9 mouse cellular contexts compared by ENCODE assay signal in genomic region chr8:115158721-115159111, GRCm38 (mm10).
DNase-seq lines count a peak whose midpoint lies in the region; ATAC-seq lines count a peak whose summit lies in the region.
"Had no signal": no experiment of that assay in that cellular context is flagged by ENCODE, and none has a peak within 500 bp of the region (broad histone marks: within the 10 kb centered on the region; RNA-seq: fewer than 3 reads in every experiment).

No protein-coding gene starts in this region.

- peak overlapping the region; percentile 78 for H3K4me2 ChIP-seq in heart, embryonic 13.5 days
- peak overlapping the region; percentile 46 for H3K4me2 ChIP-seq in forebrain, embryonic 15.5 days (replicated peaks)
- peak overlapping the region; percentile 49 for H3K4me2 ChIP-seq in limb, embryonic 15.5 days
- H3K4me2 ChIP-seq in stomach, embryonic 14.5 days (replicated peaks; ENCODE audit: low read depth, low read length) = peak overlapping the region; percentile 50

- no peak overlapping the region for H3K27ac ChIP-seq in heart, embryonic 13.5 days (replicated peaks)
- H3K27ac ChIP-seq in forebrain, embryonic 15.5 days (replicated peaks) = peak overlapping the region; percentile 57
- peak overlapping the region; percentile 73 for H3K27ac ChIP-seq in limb, embryonic 15.5 days
- peak overlapping the region; percentile 35; the same call in 1 of the 2 replicates for H3K27ac ChIP-seq in stomach, embryonic 14.5 days (ENCODE audit: low read length)

- ATAC-seq in heart, embryonic 13.5 days (ENCODE audit: extremely low read depth, insufficient number of reproducible peaks, low FRiP score, low TSS enrichment) = no peak
- peak; percentile 51; the same call in 1 of the 2 replicates for ATAC-seq in forebrain, embryonic 15.5 days (replicated peaks)
- peak; percentile 57; the same call in 1 of the 2 replicates for ATAC-seq in limb, embryonic 15.5 days (ENCODE audit: insufficient number of reproducible peaks, low FRiP score, low TSS enrichment, low read depth)
- no peak; the same call in 1 of the 2 replicates for ATAC-seq in stomach, embryonic 14.5 days (ENCODE audit: insufficient number of reproducible peaks, insufficient read depth, low FRiP score, low read depth)

- H3K4me3 ChIP-seq in heart, embryonic 13.5 days = peak overlapping the region; percentile 53
- H3K4me3 ChIP-seq in forebrain, embryonic 15.5 days = 0 out of 2 replicates have a peak overlapping the region, but pooled peaks have one; percentile 21
- peak overlapping the region; percentile 25 for H3K4me3 ChIP-seq in limb, embryonic 15.5 days
- peak overlapping the region; percentile 22; the same call in 1 of the 2 replicates for H3K4me3 ChIP-seq in stomach, embryonic 14.5 days (ENCODE audit: low read depth, low read length)

- H3K27me3 ChIP-seq in heart, embryonic 13.5 days (replicated peaks) = peaks cover 17% of the 10 kb centered on the region
- H3K27me3 ChIP-seq in forebrain, embryonic 15.5 days = peaks cover 52% of the 10 kb centered on the region
- H3K27me3 ChIP-seq in limb, embryonic 15.5 days = peaks cover 42% of the 10 kb centered on the region
- H3K27me3 ChIP-seq in stomach, embryonic 14.5 days (ENCODE audit: control insufficient read depth, insufficient read depth, low read length) = no peaks in the 10 kb centered on the region

- no peaks in the 10 kb centered on the region for H3K36me3 ChIP-seq in heart, embryonic 13.5 days
- no peaks in the 10 kb centered on the region for H3K36me3 ChIP-seq in forebrain, embryonic 15.5 days
- H3K36me3 ChIP-seq in limb, embryonic 15.5 days = no peaks in the 10 kb centered on the region
- H3K36me3 ChIP-seq in stomach, embryonic 14.5 days (ENCODE audit: control insufficient read depth, insufficient read depth, low read length) = no peaks in the 10 kb centered on the region
- H3K36me3 ChIP-seq: G1E had no signal

- peak overlapping the region; percentile 76 for H3K9ac ChIP-seq in heart, embryonic 13.5 days
- no peak overlapping the region for H3K9ac ChIP-seq in forebrain, embryonic 15.5 days (replicated peaks)
- H3K9ac ChIP-seq in limb, embryonic 15.5 days = no peak overlapping the region
- no peak overlapping the region for H3K9ac ChIP-seq in stomach, embryonic 14.5 days (replicated peaks; ENCODE audit: low read depth, low read length)

- peaks cover 42% of the 10 kb centered on the region for H3K4me1 ChIP-seq in heart, embryonic 13.5 days
- peaks cover 43% of the 10 kb centered on the region for H3K4me1 ChIP-seq in forebrain, embryonic 15.5 days
- peaks cover 51% of the 10 kb centered on the region for H3K4me1 ChIP-seq in limb, embryonic 15.5 days
- H3K4me1 ChIP-seq in stomach, embryonic 14.5 days (ENCODE audit: control insufficient read depth, insufficient read depth, low read length) = peaks cover 2% of the 10 kb centered on the region; the same call in 1 of the 2 replicates

- no peaks in the 10 kb centered on the region for H3K9me3 ChIP-seq in heart, embryonic 13.5 days
- no peaks in the 10 kb centered on the region for H3K9me3 ChIP-seq in forebrain, embryonic 15.5 days
- H3K9me3 ChIP-seq in limb, embryonic 15.5 days = no peaks in the 10 kb centered on the region
- no peaks in the 10 kb centered on the region for H3K9me3 ChIP-seq in stomach, embryonic 14.5 days (ENCODE audit: control insufficient read depth, low read depth, low read length)

- 18% methylated on average over 8 of the region's 8 CpGs for WGBS in heart, embryonic 13.5 days
- 3% methylated on average over 8 of the region's 8 CpGs for WGBS in forebrain, embryonic 15.5 days
- 2% methylated on average over 8 of the region's 8 CpGs for WGBS in limb, embryonic 15.5 days
- 6% methylated on average over 8 of the region's 8 CpGs for WGBS in stomach, embryonic 14.5 days

- DNase-seq in heart, adult 8-10 months (ENCODE audit: low spot score) = no peak
- DNase-seq in cerebellum, adult 9-10 months = peak; percentile 57
- DNase-seq in thymus, postnatal 0 days (ENCODE audit: low spot score) = no peak
- DNase-seq in layer of hippocampus, adult 11-12 months (ENCODE audit: low spot score) = no peak

Comparison
In these comparisons a context has a peak if more than half of its experiments do, and no peak if none do; other contexts are left out.
1. ATAC-seq: peak in forebrain, embryonic 15.5 days (single experiment) and limb, embryonic 15.5 days (single experiment); none in heart, embryonic 13.5 days (single experiment) and stomach, embryonic 14.5 days (single experiment).
2. Peak in every context shown above with its lines, with median percentiles within 50 percentile points of each other: H3K4me2 ChIP-seq and H3K4me3 ChIP-seq.